Mouse (Mus musculus) stomach, postnatal 0 days (tissue): Measurements from ENCODE around the gene Lif. TPM values are rescaled to one million over a fixed set of nuclear protein-coding genes. Genes with fewer than 3 reads are reported as not detected.

Source experiments
- ATAC-seq: fragments of 200-750 bp; cut with Nextera tagmentation; 2 replicates; pipeline ENCODE4 v1.8.0; 2017; ENCODE audit not compliant: low FRiP score, low TSS enrichment
- DNase-seq: peaks from one replicate; pipeline ENCODE4 v3.0.0-alpha.2; 2016; ENCODE audit warnings: low spot score
- H3K27ac ChIP-seq: fragments of 300-500 bp; sonication (generic); replicated peaks from 2 replicates; pipeline ENCODE4 v1.5.1; 2014; ENCODE audit warnings: mild to moderate bottlenecking, control low read depth
- H3K27me3 ChIP-seq: fragments of 300-500 bp; sonication (generic); 2 replicates; pipeline ENCODE4 v1.6.1; 2014; ENCODE audit warnings: low read length; ENCODE audit not compliant: control insufficient read depth, insufficient read depth
- H3K36me3 ChIP-seq: fragments of 300-500 bp; sonication (generic); 2 replicates; pipeline ENCODE4 v1.6.1; 2014; ENCODE audit warnings: low read length, mixed read lengths; ENCODE audit not compliant: control insufficient read depth, insufficient read depth
- H3K4me1 ChIP-seq: fragments of 300-500 bp; sonication (generic); replicated peaks from 2 replicates; pipeline ENCODE4 v1.6.1; 2014; ENCODE audit warnings: antibody characterized with exemption; ENCODE audit not compliant: control insufficient read depth, insufficient read depth
- H3K4me2 ChIP-seq: fragments of 300-500 bp; sonication (generic); replicated peaks from 2 replicates; pipeline ENCODE4 v1.6.1; 2014; ENCODE audit warnings: low read depth, mild to moderate bottlenecking, control low read depth, moderate library complexity
- H3K4me3 ChIP-seq: fragments of 300-500 bp; sonication (generic); 2 replicates; pipeline ENCODE4 v1.5.1; 2014; ENCODE audit warnings: low read depth, low read length, control low read depth
- H3K9ac ChIP-seq: fragments of 300-500 bp; sonication (generic); 2 replicates; pipeline ENCODE4 v1.6.1; 2014; ENCODE audit warnings: mild to moderate bottlenecking, low read length, control low read depth, mixed read lengths
- H3K9me3 ChIP-seq: fragments of 300-500 bp; sonication (generic); 2 replicates; pipeline ENCODE4 v1.6.1; 2016; ENCODE audit warnings: low read length; ENCODE audit not compliant: control insufficient read depth
- CTCF ChIP-seq: IDR thresholded peaks from 2 replicates; pipeline ENCODE4 v1.5.1; 2016; ENCODE audit warnings: antibody characterized with exemption, low read depth, mild to moderate bottlenecking, moderate library complexity
- EP300 ChIP-seq: optimal IDR thresholded peaks from 2 replicates; pipeline ENCODE3; 2016; ENCODE audit warnings: antibody characterized with exemption
- WGBS: fragments of 180-500 bp; shearing (Covaris S2); extraction: QIAGEN DNeasy Blood & Tissue Kit; methylation state at CpG from one replicate; pipeline ENCODE4 v1.1.7; 2014; 5-methylcytosine and 5-hydroxymethylcytosine counted together
- polyA plus RNA-seq: library from polyadenylated mRNA; unstranded; fragments of >200 nt; fragmentation: Nextera tagmentation; extraction: Ambion mirVana; gene quantifications from 2 replicates; pipeline ENCODE4 v1.2.1, GENCODE M21; 2015

Lif gene
- polyA plus RNA-seq, 1 experiment from 2014 or later = 0.61 TPM

DNA sequence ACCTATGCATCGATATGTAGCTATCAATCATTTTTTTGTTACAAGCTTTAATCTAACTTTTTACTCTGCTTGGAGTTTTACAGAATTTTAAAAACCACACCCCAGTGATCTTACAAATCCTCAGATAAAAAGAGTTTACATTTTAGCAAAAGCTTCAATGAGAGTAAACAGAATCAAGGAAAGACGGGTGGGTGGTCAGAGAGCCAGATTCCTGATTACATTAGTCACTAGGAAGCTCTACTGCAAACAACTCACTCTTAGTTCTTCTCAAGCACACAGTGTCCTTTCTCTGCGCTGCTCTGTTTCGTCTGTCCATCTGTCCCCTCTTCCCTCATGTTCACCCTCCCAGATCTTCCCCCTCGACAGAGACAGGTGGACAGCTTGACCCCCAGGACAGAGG lies 59.9 kb downstream of the Lif start:
- H3K9ac ChIP-seq = no peak overlapping the region
- H3K27me3 ChIP-seq = no peaks in the 10 kb centered on the region
- H3K27ac ChIP-seq = no peak overlapping the region
- no peaks in the 10 kb centered on the region for H3K4me1 ChIP-seq
- DNase-seq (no peak), ATAC-seq (no peak)
- 29% methylated on average over 5 of the region's 5 CpGs for WGBS
- no peaks in the 10 kb centered on the region for H3K9me3 ChIP-seq
- H3K4me3 ChIP-seq = no peak overlapping the region
- no peak overlapping the region for H3K4me2 ChIP-seq
- TF ChIP-seq EP300 (no peak), CTCF (no peak)
- no peaks in the 10 kb centered on the region for H3K36me3 ChIP-seq

DNA sequence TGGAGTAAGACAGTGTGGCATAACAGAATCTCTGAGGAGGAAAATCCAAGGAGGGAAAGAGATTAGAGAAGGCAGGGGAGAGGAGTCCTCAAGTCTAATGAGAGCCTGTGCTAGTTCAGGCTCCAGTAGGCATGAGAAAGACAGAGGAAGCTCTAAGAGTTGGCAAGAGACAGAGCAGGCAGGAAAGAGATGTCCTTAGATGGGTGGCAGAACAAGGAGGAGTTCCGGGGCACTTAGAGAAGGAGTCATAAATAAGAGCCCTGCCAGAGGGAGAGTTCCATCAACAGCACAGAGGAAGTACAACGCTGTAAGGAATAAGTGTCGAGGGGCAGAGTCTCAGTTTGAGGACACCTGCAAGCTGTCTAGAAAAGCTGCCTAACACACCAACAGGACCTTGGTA lies 60.7 kb downstream of the Lif start:
- 54% methylated on average over 3 of the region's 3 CpGs for WGBS

DNA sequence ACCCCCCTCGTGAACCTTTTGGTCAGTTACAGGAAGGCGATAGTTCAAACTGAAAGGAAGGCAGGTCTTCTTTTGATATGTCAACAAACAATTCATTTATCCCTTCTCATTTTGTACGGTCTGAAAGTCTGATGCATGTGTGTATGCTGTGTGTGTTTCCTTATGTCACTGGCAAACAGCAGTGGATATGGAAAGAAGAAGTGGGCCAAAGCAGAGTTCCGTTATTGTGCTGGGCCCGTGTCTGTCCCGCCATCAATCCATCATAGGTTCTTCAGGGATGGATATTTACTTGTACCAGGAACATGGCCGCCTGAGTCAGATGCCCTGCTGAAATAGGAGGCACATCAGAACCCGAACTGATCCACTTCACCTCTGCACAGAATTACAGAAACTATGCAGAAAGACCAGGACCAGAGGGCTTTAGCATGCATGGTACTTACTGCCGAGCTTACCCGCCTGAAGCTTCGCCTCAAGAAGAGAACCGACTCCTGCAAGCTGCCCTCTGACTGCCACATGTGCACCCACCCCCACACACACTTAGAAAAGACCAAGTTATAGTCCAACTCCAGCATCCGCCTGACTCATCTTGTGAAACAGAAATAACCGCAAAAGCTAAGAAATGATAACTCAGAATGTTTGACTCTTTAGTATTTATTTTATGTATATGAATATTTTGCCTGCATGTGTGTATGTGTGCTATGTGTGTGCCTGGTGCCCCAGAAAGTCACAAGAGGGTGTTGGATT lies 62.0 kb downstream of the Lif start:
- H3K4me1 ChIP-seq = no peaks in the 10 kb centered on the region
- no peak overlapping the region for H3K4me3 ChIP-seq
- ATAC-seq (no peak), DNase-seq (no peak)
- no peaks in the 10 kb centered on the region for H3K36me3 ChIP-seq
- H3K9me3 ChIP-seq = no peaks in the 10 kb centered on the region
- H3K4me2 ChIP-seq = no peak overlapping the region
- H3K27me3 ChIP-seq = no peaks in the 10 kb centered on the region
- no peak overlapping the region for H3K27ac ChIP-seq
- H3K9ac ChIP-seq = no peak overlapping the region
- WGBS = 83% methylated on average over 14 of the region's 14 CpGs
- TF ChIP-seq CTCF (no peak), EP300 (no peak)

More for the DNA sequence above, 60.7 kb downstream of the Lif start:
- ATAC-seq (no peak), DNase-seq (no peak)
- no peak overlapping the region for H3K9ac ChIP-seq
- H3K4me1 ChIP-seq = no peaks in the 10 kb centered on the region
- no peaks in the 10 kb centered on the region for H3K36me3 ChIP-seq
- H3K4me2 ChIP-seq = no peak overlapping the region
- no peaks in the 10 kb centered on the region for H3K27me3 ChIP-seq
- no peak overlapping the region for H3K27ac ChIP-seq
- no peak overlapping the region for H3K4me3 ChIP-seq
- no peaks in the 10 kb centered on the region for H3K9me3 ChIP-seq
- TF ChIP-seq CTCF (no peak), EP300 (no peak)

DNA sequence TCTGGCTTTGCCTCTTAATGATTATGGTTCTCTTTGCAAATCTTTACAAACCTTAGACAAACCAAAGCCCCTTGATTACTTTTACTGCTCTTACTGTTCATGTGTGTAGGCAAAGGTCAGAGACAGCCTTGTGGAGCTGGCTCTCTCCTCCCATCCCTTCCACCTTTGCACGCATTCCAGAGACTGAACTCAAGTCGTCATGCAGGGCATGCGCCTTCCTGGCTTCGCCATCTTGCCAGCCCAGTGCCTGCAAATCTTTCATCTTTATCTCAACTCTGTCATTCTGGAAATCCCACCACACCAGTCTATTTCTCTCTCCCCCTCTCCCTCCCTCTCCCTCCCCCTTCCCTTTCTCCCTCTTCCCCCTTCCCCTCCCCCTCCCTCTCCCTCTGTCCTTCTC lies 63.5 kb downstream of the Lif start:
- DNase-seq = no peak
- H3K27ac ChIP-seq = no peak overlapping the region
- no peak for ATAC-seq
- no peaks in the 10 kb centered on the region for H3K4me1 ChIP-seq
- H3K4me2 ChIP-seq = no peak overlapping the region
- H3K36me3 ChIP-seq = no peaks in the 10 kb centered on the region
- no peaks in the 10 kb centered on the region for H3K27me3 ChIP-seq
- no peak overlapping the region for H3K9ac ChIP-seq
- no peaks in the 10 kb centered on the region for H3K9me3 ChIP-seq
- no peak for TF ChIP-seq EP300
- no peak for TF ChIP-seq CTCF
- no peak overlapping the region for H3K4me3 ChIP-seq
- WGBS = 47% methylated on average over 4 of the region's 4 CpGs

Other genes starting within 250 kb of the Lif start
- 2.5 and 3.8 TPM in 2 replicates for gene Sec14l4, start 226.1 kb upstream of the Lif start, polyA plus RNA-seq
- 0.12 and 0.15 TPM in 2 replicates for gene Sec14l3, start 192.7 kb upstream of the Lif start, polyA plus RNA-seq
- gene Mtfp1, start 162.1 kb upstream of the Lif start, polyA plus RNA-seq = 19.0 and 19.1 TPM in 2 replicates
- 0.95 and 1.5 TPM in 2 replicates for gene Sec14l2, start 134.1 kb upstream of the Lif start, polyA plus RNA-seq
- gene Rnf215, start 122.4 kb upstream of the Lif start, polyA plus RNA-seq = 19.6 and 23.2 TPM in 2 replicates
- gene Ccdc157, start 97.3 kb upstream of the Lif start, polyA plus RNA-seq = 2.1 and 2.2 TPM in 2 replicates
- gene Sf3a1, start 97.2 kb upstream of the Lif start, polyA plus RNA-seq = 16.0 and 16.5 TPM in 2 replicates
- 35.1 and 38.5 TPM in 2 replicates for gene Tbc1d10a, start 70.8 kb upstream of the Lif start, polyA plus RNA-seq
- 9.6 and 9.7 TPM in 2 replicates for gene Castor1, start 39.3 kb upstream of the Lif start, polyA plus RNA-seq
- 0.05 and 0.11 TPM in 2 replicates for gene Osm, start 21.1 kb upstream of the Lif start, polyA plus RNA-seq
- gene Hormad2, start 183.5 kb downstream of the Lif start, polyA plus RNA-seq = 0.11 and 0.51 TPM in 2 replicates